Mouse (Mus musculus) megakaryocyte, embryonic 14.5 days (primary cell): ENCODE measurements at regions not wholly inside any gene's neighbourhood (a gene's known extent, or its start where the extent isn't known, plus 50 kb on each side); places are given as distances from the start of the nearest gene placed in this dataset.
A peak's percentile ranks its signal among the peaks of the same experiment; 100 is the strongest.
"Not testable (repeated sequence)": the region's sequence is repeated elsewhere in the genome, so short reads cannot be mapped to it uniquely, and the experiment has no call there.

Experiments
- H3K27me3 ChIP-seq: replicated peaks from 2 replicates; pipeline ENCODE3; 2012; ENCODE audit warnings: inconsistent platforms
- H3K36me3 ChIP-seq: replicated peaks from 2 replicates; pipeline ENCODE3; 2012; ENCODE audit warnings: low read length, inconsistent platforms, mixed read lengths
- H3K4me1 ChIP-seq: 2 replicates; pipeline ENCODE4 v1.6.1; 2012; ENCODE audit warnings: inconsistent platforms
- H3K4me3 ChIP-seq: replicated peaks from 2 replicates; pipeline ENCODE3; 2012; ENCODE audit warnings: moderate library complexity, mild to moderate bottlenecking, inconsistent platforms
- H3K9me3 ChIP-seq: 2 replicates; pipeline ENCODE4 v1.6.1; 2012; ENCODE audit warnings: inconsistent platforms
- FLI1 ChIP-seq: IDR thresholded peaks from 2 replicates; pipeline ENCODE4 v1.6.1; 2012; ENCODE audit warnings: low read length, inconsistent platforms, mixed read lengths
- GATA1 ChIP-seq: IDR thresholded peaks from 3 replicates; pipeline ENCODE4 v1.6.1; 2012; ENCODE audit warnings: mixed read lengths, low read length, inconsistent platforms, borderline replicate concordance

GRCm38 (mm10) chr13:50092537-50092936, 157.6 kb downstream of the Gm906 start:
- no peaks in the 10 kb centered on the region for H3K27me3 ChIP-seq
- no peaks in the 10 kb centered on the region for H3K9me3 ChIP-seq
- TF ChIP-seq GATA1, result no peak
- no peak for TF ChIP-seq FLI1

DNA sequence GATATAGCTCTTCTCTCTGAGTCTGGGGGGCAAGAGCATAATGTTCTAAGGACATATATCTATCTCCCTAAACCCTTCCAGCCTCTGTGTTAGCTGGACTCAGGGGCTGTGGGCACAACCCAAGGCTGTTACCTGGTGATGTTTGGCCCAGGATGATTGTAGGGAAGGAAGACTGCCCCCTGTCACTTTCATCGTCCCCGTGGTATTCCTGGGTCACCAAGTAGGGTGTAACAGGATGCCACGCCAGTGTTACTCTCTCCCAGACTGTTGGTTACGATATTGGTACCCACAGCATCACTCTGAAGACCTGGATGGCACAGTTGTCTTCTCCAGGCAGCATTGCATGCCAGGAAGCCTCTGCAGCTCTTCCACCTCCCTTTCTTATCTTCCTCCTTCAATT, 185.3 kb downstream of the Gm906 start:
- Histone ChIP-seq H3K27me3 (no peaks in the 10 kb centered on the region), H3K9me3 (peaks cover 13% of the 10 kb centered on the region; the same call in 1 of the 2 replicates), H3K4me3 (no peak overlapping the region), H3K36me3 (no peaks in the 10 kb centered on the region), H3K4me1 (no peaks in the 10 kb centered on the region)
- TF ChIP-seq FLI1 (no peak), GATA1 (no peak)

More at GRCm38 (mm10) chr13:50092537-50092936, 157.6 kb downstream of the Gm906 start:
- peak overlapping the region; percentile 7 for H3K4me3 ChIP-seq
- no peaks in the 10 kb centered on the region for H3K4me1 ChIP-seq
- no peaks in the 10 kb centered on the region for H3K36me3 ChIP-seq

- not testable (repeated sequence) for H3K27me3 ChIP-seq, H3K36me3 ChIP-seq, H3K4me3 ChIP-seq, H3K4me1 ChIP-seq
- peaks cover 13% of the 10 kb centered on the region; the same call in 1 of the 2 replicates for H3K9me3 ChIP-seq
Observed at GRCm38 (mm10) chr13:50064365-50064764, 185.7 kb downstream of the Gm906 start.

GRCm38 (mm10) chr13:50059676-50060075, 190.4 kb downstream of the Gm906 start:
- H3K4me3 ChIP-seq, H3K4me1 ChIP-seq, H3K9me3 ChIP-seq, H3K27me3 ChIP-seq, H3K36me3 ChIP-seq: not testable (repeated sequence)

DNA sequence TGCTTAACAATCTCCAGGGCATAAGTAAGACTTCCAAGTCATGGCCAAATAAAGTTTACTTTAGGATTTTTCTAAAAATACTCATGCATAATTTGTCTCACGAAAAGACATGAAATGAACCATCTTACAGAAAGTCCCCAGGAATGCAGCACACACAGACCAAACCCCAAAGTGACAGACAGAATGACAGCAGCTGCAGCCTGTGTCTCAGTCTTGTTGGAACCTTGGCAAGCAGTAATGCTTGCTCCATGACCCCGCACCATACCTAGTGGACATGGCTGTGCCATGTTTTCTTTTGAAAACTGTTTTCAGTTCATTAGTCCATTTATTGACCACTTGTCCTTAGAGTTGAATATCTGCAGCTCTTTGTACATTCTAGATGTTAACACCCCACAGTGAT, 191.1 kb downstream of the Gm906 start:
- not testable (repeated sequence) for H3K4me1 ChIP-seq, H3K9me3 ChIP-seq, H3K4me3 ChIP-seq, H3K27me3 ChIP-seq, H3K36me3 ChIP-seq

- H3K9me3 ChIP-seq, H3K27me3 ChIP-seq, H3K36me3 ChIP-seq, H3K4me3 ChIP-seq, H3K4me1 ChIP-seq: not testable (repeated sequence)
Observed at GRCm38 (mm10) chr13:50051746-50052145, 198.4 kb downstream of the Gm906 start.

- not testable (repeated sequence) for H3K4me3 ChIP-seq, H3K9me3 ChIP-seq, H3K4me1 ChIP-seq, H3K27me3 ChIP-seq, H3K36me3 ChIP-seq
Observed at GRCm38 (mm10) chr13:50051110-50051509, 199.0 kb downstream of the Gm906 start.

DNA sequence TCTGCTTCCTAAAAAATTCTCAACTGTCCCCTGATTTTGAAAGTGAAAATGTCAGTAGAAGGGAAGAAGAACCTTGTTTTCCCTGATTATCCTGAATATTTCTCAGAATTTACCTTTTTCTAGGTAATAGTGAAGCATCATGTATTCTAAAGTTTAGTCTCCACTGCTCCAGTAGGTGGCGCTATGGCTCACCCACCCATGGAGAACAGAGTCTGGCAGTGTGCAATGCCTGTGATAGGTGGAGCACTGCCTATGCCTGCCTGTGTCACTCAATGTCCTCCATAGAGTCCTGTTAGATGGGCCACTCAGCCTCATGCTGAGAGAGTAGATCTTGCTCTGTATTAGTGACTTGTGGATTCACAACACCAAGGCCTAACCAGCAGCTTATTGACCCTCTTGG, 218.4 kb downstream of the Gm906 start:
- TF ChIP-seq GATA1 (no peak), FLI1 (no peak)
- Histone ChIP-seq H3K36me3 (no peaks in the 10 kb centered on the region), H3K9me3 (peaks cover 7% of the 10 kb centered on the region; the same call in 1 of the 2 replicates), H3K27me3 (no peaks in the 10 kb centered on the region), H3K4me3 (no peak overlapping the region), H3K4me1 (no peaks in the 10 kb centered on the region)

DNA sequence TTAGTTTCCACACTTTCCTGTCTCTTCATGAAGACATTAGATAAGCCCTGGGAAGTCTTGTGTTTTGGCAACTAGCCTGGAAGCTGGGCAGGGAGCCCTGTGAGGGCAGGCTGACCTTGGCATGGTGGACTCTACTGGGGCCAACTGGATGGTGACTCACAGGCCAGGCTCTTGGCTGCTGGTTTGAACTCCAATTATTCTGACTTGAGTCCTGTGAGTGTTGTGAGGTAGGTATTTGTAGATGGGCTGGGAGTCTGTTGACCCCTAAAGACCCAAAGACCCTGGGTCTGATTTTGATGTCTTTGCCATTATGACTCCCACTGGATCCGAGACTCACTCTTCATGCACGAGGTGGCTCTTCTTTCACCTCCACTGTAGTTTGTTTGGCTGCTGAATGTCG, 208.9 kb upstream of the Gm30302 start:
- not testable (repeated sequence) for H3K4me1 ChIP-seq, H3K4me3 ChIP-seq, H3K9me3 ChIP-seq, H3K27me3 ChIP-seq, H3K36me3 ChIP-seq

DNA sequence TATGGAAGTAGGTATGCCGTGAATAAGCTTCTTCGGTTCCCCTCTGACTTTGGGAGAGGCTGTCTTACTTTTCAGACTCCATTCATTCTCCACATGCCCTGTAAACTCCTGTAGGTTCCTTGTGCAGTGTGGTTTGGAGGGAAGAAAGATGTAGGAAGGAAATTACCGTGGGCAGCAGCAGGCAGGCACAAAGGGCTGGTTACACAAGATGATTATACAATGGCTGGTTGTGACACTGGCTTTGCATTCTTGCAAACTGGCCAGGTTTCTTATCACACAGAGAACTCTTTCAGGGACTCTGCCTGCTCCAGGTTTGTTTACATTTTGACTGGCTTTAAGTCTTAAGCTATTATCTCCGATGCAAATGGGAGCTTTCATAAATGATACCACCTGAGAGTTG, 167.3 kb upstream of the Gm30302 start:
- H3K36me3 ChIP-seq, H3K27me3 ChIP-seq, H3K9me3 ChIP-seq, H3K4me3 ChIP-seq, H3K4me1 ChIP-seq: not testable (repeated sequence)

DNA sequence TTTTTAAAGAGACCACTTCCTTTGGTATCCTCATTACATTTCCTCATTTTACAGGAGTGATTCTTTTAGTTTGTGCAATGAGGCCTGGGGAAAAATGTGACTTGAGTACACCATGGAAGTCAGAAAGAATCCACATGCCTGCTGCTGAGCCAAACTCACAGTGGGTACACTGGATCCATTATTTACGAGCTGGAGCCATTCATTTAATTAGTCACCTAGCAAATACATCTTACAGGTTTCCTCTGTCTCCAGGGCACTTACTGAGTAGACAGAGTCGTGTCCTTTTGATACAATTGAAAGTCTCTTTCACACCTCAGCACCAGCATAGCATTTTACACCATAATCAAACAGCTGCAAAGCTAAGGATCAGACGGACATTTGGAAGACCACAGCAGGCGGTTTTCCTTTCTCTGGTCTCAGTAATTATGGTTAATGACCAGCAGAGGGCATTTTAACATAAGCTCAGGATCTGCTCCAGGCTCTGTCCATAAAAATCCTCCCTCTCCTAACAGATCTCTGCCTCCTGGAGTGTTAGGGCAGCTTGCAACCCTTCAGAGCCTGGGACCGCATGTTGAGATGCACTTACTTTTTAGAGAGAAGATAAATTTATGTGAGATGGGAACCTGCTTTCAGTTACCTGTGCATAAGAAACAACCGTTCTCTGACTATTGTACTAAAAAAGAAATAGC, 159.3 kb upstream of the Gm30302 start:
- not testable (repeated sequence) for H3K27me3 ChIP-seq, H3K4me1 ChIP-seq, H3K9me3 ChIP-seq, H3K4me3 ChIP-seq, H3K36me3 ChIP-seq

DNA sequence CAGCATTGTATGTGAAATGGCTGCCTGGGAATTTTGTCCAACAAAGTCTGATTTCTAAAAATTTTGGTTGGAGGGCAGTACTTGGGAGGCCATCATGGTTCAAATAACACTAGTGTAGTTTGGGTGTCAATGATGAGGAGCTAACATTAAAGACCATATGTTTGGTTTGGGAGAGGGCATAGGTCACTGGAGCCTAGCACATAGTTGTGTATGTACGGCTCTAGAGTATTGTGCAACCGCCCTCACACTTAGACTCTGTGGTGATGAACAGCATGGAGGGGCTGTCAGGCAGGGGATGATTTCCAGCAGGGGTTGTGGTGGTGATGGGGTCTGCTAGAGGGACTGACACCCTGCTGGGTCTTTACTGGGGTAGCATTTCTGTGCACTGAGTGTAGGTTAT, 117.0 kb upstream of the Gm30302 start:
- Histone ChIP-seq H3K4me3 (no peak overlapping the region), H3K27me3 (no peaks in the 10 kb centered on the region), H3K4me1 (no peaks in the 10 kb centered on the region), H3K9me3 (no peaks in the 10 kb centered on the region), H3K36me3 (no peaks in the 10 kb centered on the region)
- TF ChIP-seq GATA1, result no peak
- no peak for TF ChIP-seq FLI1
